Mouse (Mus musculus) neural tube, embryonic 14.5 days (tissue): Measurements from ENCODE around the gene Tbc1d30. TPM values are rescaled to one million over a fixed set of nuclear protein-coding genes. Genes with fewer than 3 reads are reported as not detected.

ENCODE experiments used
- ATAC-seq: fragments of 200-750 bp; cut with Nextera tagmentation; 2 replicates; pipeline ENCODE4 v1.8.0; 2017; ENCODE audit warnings: low read depth, mild to moderate bottlenecking, moderate TSS enrichment, moderate library complexity
- H3K27ac ChIP-seq: fragments of 300-500 bp; sonication (generic); 2 replicates; pipeline ENCODE4 v1.5.1; 2014; ENCODE audit warnings: low read depth, mild to moderate bottlenecking, control low read depth, low read length, moderate library complexity, mixed read lengths
- H3K27me3 ChIP-seq: fragments of 300-500 bp; sonication (generic); 2 replicates; pipeline ENCODE4 v1.6.1; 2014; ENCODE audit warnings: low read length; ENCODE audit not compliant: control insufficient read depth, insufficient read depth
- H3K36me3 ChIP-seq: fragments of 300-500 bp; sonication (generic); 2 replicates; pipeline ENCODE4 v1.6.1; 2014; ENCODE audit warnings: low read length, mixed read lengths; ENCODE audit not compliant: control insufficient read depth, insufficient read depth
- H3K4me1 ChIP-seq: fragments of 300-500 bp; sonication (generic); 2 replicates; pipeline ENCODE4 v1.6.1; 2014; ENCODE audit warnings: low read length; ENCODE audit not compliant: control insufficient read depth, insufficient read depth
- H3K4me2 ChIP-seq: fragments of 300-500 bp; sonication (generic); 2 replicates; pipeline ENCODE4 v1.6.1; 2014; ENCODE audit warnings: mild to moderate bottlenecking, low read depth, low read length, control low read depth
- H3K4me3 ChIP-seq: fragments of 300-500 bp; sonication (generic); 2 replicates; pipeline ENCODE4 v1.5.1; 2014; ENCODE audit warnings: low read depth, low read length, control low read depth, mixed read lengths
- H3K9ac ChIP-seq: fragments of 300-500 bp; sonication (generic); replicated peaks from 2 replicates; pipeline ENCODE4 v1.6.1; 2014; ENCODE audit warnings: low read depth, mild to moderate bottlenecking, control low read depth, low read length, mixed read lengths
- H3K9me3 ChIP-seq: fragments of 300-500 bp; sonication (generic); 2 replicates; pipeline ENCODE4 v1.6.1; 2016; ENCODE audit warnings: low read length; ENCODE audit not compliant: control insufficient read depth
- WGBS: fragments of 180-500 bp; shearing (Covaris S2); extraction: QIAGEN DNeasy Blood & Tissue Kit; methylation state at CpG from one replicate; pipeline ENCODE4 v1.1.7; 2014; 5-methylcytosine and 5-hydroxymethylcytosine counted together
- polyA plus RNA-seq: library from polyadenylated mRNA; unstranded; fragments of >200 nt; fragmentation: Nextera tagmentation; extraction: Ambion mirVana; gene quantifications from 2 replicates; pipeline ENCODE4 v1.2.1, GENCODE M21; 2014

The Tbc1d30 gene
- polyA plus RNA-seq, 1 experiment from 2014 or later, result 31.4 TPM

GRCm38 (mm10) chr10:121329586-121329985 is 21.5 kb downstream of the Tbc1d30 start:
- Histone ChIP-seq H3K27me3 (no peaks in the 10 kb centered on the region), H3K9ac (no peak overlapping the region), H3K27ac (no peak overlapping the region), H3K36me3 (no peaks in the 10 kb centered on the region), H3K4me3 (no peak overlapping the region), H3K9me3 (no peaks in the 10 kb centered on the region), H3K4me1 (no peaks in the 10 kb centered on the region), H3K4me2 (no peak overlapping the region)
- WGBS, result 94% methylated on average over 4 of the region's 4 CpGs
- ATAC-seq, result no peak

- H3K9me3 ChIP-seq, result no peaks in the 10 kb centered on the region
- H3K27ac ChIP-seq, result no peak overlapping the region
- H3K4me1 ChIP-seq, result no peaks in the 10 kb centered on the region
- ATAC-seq, result no peak
- H3K4me2 ChIP-seq, result no peak overlapping the region
- H3K36me3 ChIP-seq, result no peaks in the 10 kb centered on the region
- H3K4me3 ChIP-seq, result no peak overlapping the region
- H3K9ac ChIP-seq, result no peak overlapping the region
- H3K27me3 ChIP-seq, result no peaks in the 10 kb centered on the region
Measured at GRCm38 (mm10) chr10:121326167-121326566, 24.9 kb downstream of the Tbc1d30 start.

- H3K9ac ChIP-seq, result no peak overlapping the region
- ATAC-seq, result no peak
- H3K4me3 ChIP-seq, result no peak overlapping the region
- no peaks in the 10 kb centered on the region for H3K27me3 ChIP-seq
- no peaks in the 10 kb centered on the region for H3K36me3 ChIP-seq
- no peaks in the 10 kb centered on the region for H3K9me3 ChIP-seq
- H3K27ac ChIP-seq, result no peak overlapping the region
- H3K4me2 ChIP-seq, result no peak overlapping the region
- H3K4me1 ChIP-seq, result no peaks in the 10 kb centered on the region
- 74% methylated on average over 7 of the region's 7 CpGs for WGBS
Measured at GRCm38 (mm10) chr10:121323493-121323892, 27.6 kb downstream of the Tbc1d30 start.

GRCm38 (mm10) chr10:121318397-121318950 is 32.6 kb downstream of the Tbc1d30 start:
- no peaks in the 10 kb centered on the region for H3K9me3 ChIP-seq
- H3K27ac ChIP-seq, result no peak overlapping the region
- no peak for ATAC-seq
- no peaks in the 10 kb centered on the region for H3K36me3 ChIP-seq
- peaks cover 5% of the 10 kb centered on the region; the same call in 1 of the 2 replicates for H3K4me1 ChIP-seq
- H3K27me3 ChIP-seq, result no peaks in the 10 kb centered on the region
- no peak overlapping the region for H3K9ac ChIP-seq
- H3K4me2 ChIP-seq, result no peak overlapping the region
- WGBS, result 81% methylated on average over 7 of the region's 7 CpGs
- no peak overlapping the region for H3K4me3 ChIP-seq

DNA sequence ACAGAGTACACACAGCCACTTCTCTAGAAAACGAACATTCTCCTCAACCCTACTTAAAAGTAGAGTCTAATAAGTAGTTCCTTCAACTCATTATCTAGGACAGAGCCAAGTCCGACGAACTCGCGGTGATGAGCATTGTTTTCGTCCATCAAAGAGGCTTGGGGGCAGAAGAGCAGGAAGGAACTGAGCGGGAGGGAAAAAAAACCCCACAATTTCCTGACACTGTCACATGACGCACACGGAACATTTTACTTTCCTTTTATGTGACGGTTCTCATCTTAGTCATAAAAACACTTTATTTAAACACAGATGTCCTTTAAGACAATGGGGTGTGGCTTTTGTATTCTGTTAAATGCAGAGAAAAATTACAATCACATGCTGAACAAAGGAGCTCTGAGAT is 34.7 kb downstream of the Tbc1d30 start:
- Histone ChIP-seq H3K4me1 (peaks cover 5% of the 10 kb centered on the region; the same call in 1 of the 2 replicates), H3K9me3 (no peaks in the 10 kb centered on the region), H3K4me3 (no peak overlapping the region), H3K4me2 (no peak overlapping the region), H3K9ac (no peak overlapping the region), H3K27ac (no peak overlapping the region), H3K36me3 (no peaks in the 10 kb centered on the region), H3K27me3 (no peaks in the 10 kb centered on the region)
- WGBS, result 89% methylated on average over 10 of the region's 10 CpGs
- ATAC-seq, result no peak

- Histone ChIP-seq H3K4me2 (peak overlapping the region; percentile 25; the same call in 1 of the 2 replicates), H3K4me3 (no peak overlapping the region), H3K4me1 (peaks cover 5% of the 10 kb centered on the region; the same call in 1 of the 2 replicates), H3K36me3 (no peaks in the 10 kb centered on the region), H3K9ac (no peak overlapping the region), H3K27ac (no peak overlapping the region), H3K27me3 (peaks cover 2% of the 10 kb centered on the region; the same call in 1 of the 2 replicates), H3K9me3 (no peaks in the 10 kb centered on the region)
- ATAC-seq, result no peak
- 27% methylated on average over 27 of the region's 27 CpGs for whole genome bisulfite sequencing
Measured at GRCm38 (mm10) chr10:121315321-121316283, 35.5 kb downstream of the Tbc1d30 start.

GRCm38 (mm10) chr10:121314186-121314585 is 36.9 kb downstream of the Tbc1d30 start:
- no peak for ATAC-seq
- 34% methylated on average over 4 of the region's 4 CpGs for WGBS

GRCm38 (mm10) chr10:121313049-121313448 is 38.0 kb downstream of the Tbc1d30 start:
- H3K9ac ChIP-seq, result no peak overlapping the region
- peaks cover 4% of the 10 kb centered on the region; the same call in 1 of the 2 replicates for H3K27me3 ChIP-seq
- no peak overlapping the region for H3K27ac ChIP-seq
- WGBS, result 96% methylated on average over 3 of the region's 3 CpGs
- peaks cover 5% of the 10 kb centered on the region; the same call in 1 of the 2 replicates for H3K4me1 ChIP-seq
- H3K9me3 ChIP-seq, result no peaks in the 10 kb centered on the region
- no peak overlapping the region for H3K4me3 ChIP-seq
- no peaks in the 10 kb centered on the region for H3K36me3 ChIP-seq
- no peak overlapping the region for H3K4me2 ChIP-seq
- ATAC-seq, result no peak

More at GRCm38 (mm10) chr10:121314186-121314585, 36.9 kb downstream of the Tbc1d30 start:
- peaks cover 5% of the 10 kb centered on the region; the same call in 1 of the 2 replicates for H3K4me1 ChIP-seq
- H3K4me2 ChIP-seq, result no peak overlapping the region
- H3K27ac ChIP-seq, result no peak overlapping the region
- no peaks in the 10 kb centered on the region for H3K36me3 ChIP-seq
- H3K4me3 ChIP-seq, result no peak overlapping the region
- H3K9me3 ChIP-seq, result no peaks in the 10 kb centered on the region
- H3K27me3 ChIP-seq, result peaks cover 4% of the 10 kb centered on the region; the same call in 1 of the 2 replicates
- no peak overlapping the region for H3K9ac ChIP-seq
